Mouse (Mus musculus) heart, embryonic 13.5 days (tissue): ENCODE measurements around the gene Thtpa. TPM values are rescaled to one million over a fixed set of nuclear protein-coding genes. Genes with fewer than 3 reads are reported as not detected.

Experiments used
- ATAC-seq: fragments of 200-750 bp; cut with Nextera tagmentation; 2 replicates; pipeline ENCODE4 v1.8.0; 2017; ENCODE audit warnings: moderate TSS enrichment; ENCODE audit not compliant: insufficient number of reproducible peaks, low FRiP score, low TSS enrichment; ENCODE audit errors: extremely low read depth
- H3K27ac ChIP-seq: fragments of 300-500 bp; sonication (generic); replicated peaks from 2 replicates; pipeline ENCODE4 v1.5.1; 2015; ENCODE audit warnings: moderate library complexity, mild to moderate bottlenecking, inconsistent platforms
- H3K27me3 ChIP-seq: fragments of 300-500 bp; sonication (generic); replicated peaks from 2 replicates; pipeline ENCODE4 v1.6.1; 2015; ENCODE audit warnings: mild to moderate bottlenecking, inconsistent platforms
- H3K36me3 ChIP-seq: fragments of 300-500 bp; sonication (generic); 2 replicates; pipeline ENCODE4 v1.6.1; 2015; ENCODE audit warnings: mild to moderate bottlenecking, inconsistent platforms
- H3K4me1 ChIP-seq: fragments of 300-500 bp; sonication (generic); 2 replicates; pipeline ENCODE4 v1.6.1; 2015; ENCODE audit warnings: inconsistent platforms
- H3K4me2 ChIP-seq: fragments of 300-500 bp; sonication (generic); 2 replicates; pipeline ENCODE4 v1.6.1; 2015; ENCODE audit warnings: inconsistent platforms, mild to moderate bottlenecking, moderate library complexity
- H3K4me3 ChIP-seq: fragments of 300-500 bp; sonication (generic); 2 replicates; pipeline ENCODE4 v1.5.1; 2015; ENCODE audit warnings: moderate library complexity, mild to moderate bottlenecking, inconsistent platforms
- H3K9ac ChIP-seq: fragments of 300-500 bp; sonication (generic); 2 replicates; pipeline ENCODE4 v1.6.1; 2015; ENCODE audit warnings: inconsistent platforms, mild to moderate bottlenecking, moderate library complexity
- H3K9me3 ChIP-seq: fragments of 300-500 bp; sonication (generic); 2 replicates; pipeline ENCODE4 v1.6.1; 2016; ENCODE audit warnings: inconsistent platforms
- WGBS: fragments of 180-500 bp; shearing (Covaris S2); methylation state at CpG from one replicate; pipeline ENCODE4 v1.1.7; 2015; ENCODE audit warnings: mixed read lengths; 5-methylcytosine and 5-hydroxymethylcytosine counted together
- polyA plus RNA-seq: library from polyadenylated mRNA; unstranded; fragments of >200 nt; fragmentation: Nextera tagmentation; extraction: Ambion mirVana; gene quantifications from 2 replicates; pipeline ENCODE4 v1.2.1, GENCODE M21; 2015

Gene Thtpa
- polyA plus RNA-seq, 1 experiment from 2014 or later: 15.9 TPM

DNA sequence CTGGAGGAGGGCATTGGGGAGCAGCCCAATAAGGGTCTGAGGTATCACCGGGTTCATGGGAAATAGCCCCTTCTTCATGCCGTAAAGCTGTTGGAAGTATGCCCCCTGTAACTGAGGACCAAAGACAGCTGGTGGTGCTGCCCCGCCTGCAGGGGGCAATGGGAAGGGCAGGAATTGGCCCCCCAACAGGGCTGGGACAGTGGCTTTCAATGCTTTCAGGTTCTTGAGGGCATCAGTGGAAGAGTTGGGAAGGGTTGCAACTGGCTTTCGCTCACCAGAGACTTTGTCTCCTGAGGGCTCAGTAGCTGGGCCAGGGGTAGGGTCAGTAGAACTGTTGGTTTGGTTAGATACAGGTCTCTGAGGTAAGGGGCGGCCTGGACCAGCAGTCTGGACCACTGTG lies 31.5 kb upstream of the Thtpa start:
- WGBS: 69% methylated on average over 5 of the region's 5 CpGs
- no peak for ATAC-seq
- no peak overlapping the region for H3K27ac ChIP-seq

GRCm38 (mm10) chr14:55063581-55064381 lies 30.8 kb upstream of the Thtpa start:
- WGBS: 69% methylated on average over 22 of the region's 22 CpGs
- peaks cover 43% of the 10 kb centered on the region for H3K27me3 ChIP-seq
- peak overlapping the region; percentile 66; the same call in 1 of the 2 replicates for H3K4me2 ChIP-seq
- ATAC-seq: no peak
- H3K4me3 ChIP-seq: no peak overlapping the region
- H3K36me3 ChIP-seq: peaks cover 18% of the 10 kb centered on the region
- no peak overlapping the region for H3K27ac ChIP-seq
- H3K4me1 ChIP-seq: peaks cover 23% of the 10 kb centered on the region
- no peaks in the 10 kb centered on the region for H3K9me3 ChIP-seq
- H3K9ac ChIP-seq: no peak overlapping the region

More for the DNA sequence above, 31.5 kb upstream of the Thtpa start:
- Histone ChIP-seq H3K4me3 (no peak overlapping the region; the same call in 1 of the 2 replicates), H3K4me1 (peaks cover 23% of the 10 kb centered on the region), H3K27me3 (peaks cover 43% of the 10 kb centered on the region), H3K4me2 (peak overlapping the region; percentile 66), H3K9ac (peak overlapping the region; percentile 56; the same call in 1 of the 2 replicates), H3K36me3 (peaks cover 18% of the 10 kb centered on the region), H3K9me3 (no peaks in the 10 kb centered on the region)

GRCm38 (mm10) chr14:55064481-55065370 lies 29.9 kb upstream of the Thtpa start:
- ATAC-seq: no peak
- Histone ChIP-seq H3K36me3 (peaks cover 18% of the 10 kb centered on the region), H3K4me2 (no peak overlapping the region), H3K27ac (no peak overlapping the region), H3K9me3 (no peaks in the 10 kb centered on the region), H3K4me3 (no peak overlapping the region), H3K9ac (no peak overlapping the region), H3K4me1 (peaks cover 17% of the 10 kb centered on the region), H3K27me3 (peaks cover 46% of the 10 kb centered on the region)
- WGBS: 58% methylated on average over 35 of the region's 35 CpGs

- no peak overlapping the region for H3K9ac ChIP-seq
- H3K36me3 ChIP-seq: peaks cover 18% of the 10 kb centered on the region
- no peak overlapping the region for H3K4me2 ChIP-seq
- peaks cover 14% of the 10 kb centered on the region for H3K4me1 ChIP-seq
- ATAC-seq: no peak
- WGBS: 78% methylated on average over 13 of the region's 13 CpGs
- H3K27ac ChIP-seq: no peak overlapping the region
- peaks cover 53% of the 10 kb centered on the region for H3K27me3 ChIP-seq
- H3K9me3 ChIP-seq: no peaks in the 10 kb centered on the region
- no peak overlapping the region for H3K4me3 ChIP-seq
Measured at GRCm38 (mm10) chr14:55065391-55065790, 29.2 kb upstream of the Thtpa start.

DNA sequence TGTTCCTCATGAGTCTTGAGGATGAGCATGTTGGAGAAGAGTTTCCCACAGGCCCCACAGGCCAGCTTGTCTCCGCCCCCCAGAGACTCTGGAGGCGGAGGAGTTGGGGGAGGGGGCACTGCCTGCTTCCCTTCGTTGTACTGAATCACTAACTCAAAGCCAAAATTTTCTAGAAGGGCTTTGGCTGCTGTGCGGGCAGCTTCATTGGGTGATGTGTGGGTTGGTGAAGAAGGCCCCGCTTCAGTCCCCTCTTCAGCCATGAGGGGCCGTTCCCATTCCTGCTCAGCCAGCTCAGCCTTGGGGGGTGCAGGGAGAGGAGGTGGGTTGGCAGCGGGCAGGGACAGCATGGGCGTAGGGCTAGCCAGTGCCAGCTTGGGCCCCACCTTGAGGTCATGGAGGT lies 28.5 kb upstream of the Thtpa start:
- WGBS: 84% methylated on average over 8 of the region's 8 CpGs
- H3K9ac ChIP-seq: no peak overlapping the region
- no peak overlapping the region for H3K4me3 ChIP-seq
- H3K27me3 ChIP-seq: peaks cover 52% of the 10 kb centered on the region
- ATAC-seq: no peak
- no peak overlapping the region for H3K27ac ChIP-seq
- no peak overlapping the region for H3K4me2 ChIP-seq
- peaks cover 14% of the 10 kb centered on the region for H3K4me1 ChIP-seq
- no peaks in the 10 kb centered on the region for H3K9me3 ChIP-seq
- peaks cover 18% of the 10 kb centered on the region for H3K36me3 ChIP-seq

DNA sequence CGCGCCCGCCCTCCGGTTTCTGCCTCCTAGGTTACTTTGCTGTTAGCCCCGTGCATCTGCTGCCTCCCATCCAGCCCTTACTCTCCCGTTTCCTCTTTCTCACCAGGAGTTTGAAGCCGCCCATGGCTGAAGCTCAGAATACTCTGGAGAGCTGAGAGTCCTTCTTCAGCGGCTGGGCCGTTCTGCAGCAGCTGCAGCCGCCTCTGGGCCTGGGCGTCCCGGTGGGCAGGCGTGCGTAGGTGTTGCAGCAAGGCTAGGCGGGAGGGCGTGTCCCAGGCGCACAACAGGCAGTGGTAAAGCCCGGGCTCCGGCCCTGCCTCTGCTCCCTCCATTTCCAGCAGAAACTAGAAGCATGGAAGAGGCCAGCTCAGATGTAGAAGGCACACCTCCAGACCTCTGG lies 22.8 kb upstream of the Thtpa start:
- no peak overlapping the region for H3K27ac ChIP-seq
- H3K36me3 ChIP-seq: peaks cover 15% of the 10 kb centered on the region; the same call in 1 of the 2 replicates
- peak overlapping the region; percentile 44 for H3K4me2 ChIP-seq
- peak overlapping the region; percentile 30 for H3K9ac ChIP-seq
- WGBS: 20% methylated on average over 19 of the region's 19 CpGs
- H3K27me3 ChIP-seq: peaks cover 62% of the 10 kb centered on the region
- H3K4me3 ChIP-seq: no peak overlapping the region; the same call in 1 of the 2 replicates
- peaks cover 15% of the 10 kb centered on the region for H3K4me1 ChIP-seq
- no peak for ATAC-seq
- no peaks in the 10 kb centered on the region for H3K9me3 ChIP-seq

DNA sequence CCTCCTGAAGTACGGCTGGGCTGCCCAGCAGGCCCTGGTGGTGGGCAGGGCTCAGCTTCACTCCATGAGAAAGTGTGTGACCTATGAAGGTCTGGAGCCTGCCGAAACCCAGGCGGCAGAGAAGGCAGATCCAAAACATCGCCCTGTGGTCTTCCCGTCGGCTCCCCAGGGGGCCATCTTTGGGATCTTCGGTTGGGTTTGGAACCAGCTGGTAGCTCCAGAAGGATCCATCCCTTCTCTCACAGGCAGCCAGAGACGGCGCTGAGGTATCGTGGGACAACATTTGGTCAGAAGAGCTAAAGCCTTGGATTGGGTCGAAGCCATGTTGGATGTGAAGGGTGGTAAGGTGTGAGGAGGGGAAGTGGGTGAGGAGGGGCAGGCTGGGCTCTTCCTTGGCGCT lies 20.2 kb upstream of the Thtpa start:
- no peaks in the 10 kb centered on the region for H3K9me3 ChIP-seq
- 87% methylated on average over 12 of the region's 12 CpGs for WGBS
- H3K27ac ChIP-seq: no peak overlapping the region
- peaks cover 88% of the 10 kb centered on the region for H3K27me3 ChIP-seq
- H3K4me3 ChIP-seq: no peak overlapping the region
- no peak overlapping the region for H3K9ac ChIP-seq
- H3K36me3 ChIP-seq: 0 out of 2 replicates have a peak, but pooled peaks cover 5% of the 10 kb centered on the region
- H3K4me2 ChIP-seq: no peak overlapping the region
- no peak for ATAC-seq
- peaks cover 40% of the 10 kb centered on the region for H3K4me1 ChIP-seq

- ATAC-seq: no peak
- H3K4me1 ChIP-seq: peaks cover 44% of the 10 kb centered on the region
- no peak overlapping the region for H3K27ac ChIP-seq
- 0 out of 2 replicates have a peak overlapping the region, but pooled peaks have one; percentile 14 for H3K4me2 ChIP-seq
- peaks cover 76% of the 10 kb centered on the region for H3K27me3 ChIP-seq
- no peak overlapping the region for H3K9ac ChIP-seq
- no peaks in the 10 kb centered on the region for H3K9me3 ChIP-seq
- H3K36me3 ChIP-seq: 0 out of 2 replicates have a peak, but pooled peaks cover 5% of the 10 kb centered on the region
- 36% methylated on average over 6 of the region's 6 CpGs for WGBS
- no peak overlapping the region for H3K4me3 ChIP-seq
Measured at GRCm38 (mm10) chr14:55076224-55076623, 18.4 kb upstream of the Thtpa start.

GRCm38 (mm10) chr14:55076956-55077355 lies 17.6 kb upstream of the Thtpa start:
- Histone ChIP-seq H3K9me3 (no peaks in the 10 kb centered on the region), H3K4me1 (peaks cover 40% of the 10 kb centered on the region), H3K4me2 (no peak overlapping the region), H3K36me3 (0 out of 2 replicates have a peak, but pooled peaks cover 5% of the 10 kb centered on the region), H3K27me3 (peaks cover 69% of the 10 kb centered on the region), H3K4me3 (no peak overlapping the region), H3K27ac (no peak overlapping the region), H3K9ac (no peak overlapping the region)
- 46% methylated on average over 3 of the region's 3 CpGs for WGBS
- no peak for ATAC-seq

GRCm38 (mm10) chr14:55077481-55078365 lies 16.9 kb upstream of the Thtpa start:
- H3K4me2 ChIP-seq: peak overlapping the region; percentile 65
- ATAC-seq: no peak
- 27% methylated on average over 15 of the region's 15 CpGs for whole genome bisulfite sequencing
- peaks cover 39% of the 10 kb centered on the region for H3K4me1 ChIP-seq
- no peak overlapping the region for H3K27ac ChIP-seq
- H3K9ac ChIP-seq: peak overlapping the region; percentile 72
- H3K4me3 ChIP-seq: 0 out of 2 replicates have a peak overlapping the region, but pooled peaks have one; percentile 35
- H3K9me3 ChIP-seq: no peaks in the 10 kb centered on the region
- H3K27me3 ChIP-seq: peaks cover 61% of the 10 kb centered on the region
- 0 out of 2 replicates have a peak, but pooled peaks cover 5% of the 10 kb centered on the region for H3K36me3 ChIP-seq
